Mouse (Mus musculus): ENCODE measurements around the gene Fgb.

- TF ChIP-seq CTCF (IDR thresholded peaks at IDR 0.05; ENCODE audit: low read depth, low read length), result no peak
- no peak for TF ChIP-seq POLR2A (IDR thresholded peaks at IDR 0.05; ENCODE audit: borderline replicate concordance, low read depth, low read length)
Observed at GRCm38 (mm10) chr3:83046649-83047048, 3.0 kb downstream of the Fgb start.
